Mouse (Mus musculus) adrenal gland, adult (tissue): ENCODE data around the gene Pop5.
A peak's percentile ranks its signal among the peaks of the same experiment; 100 is the strongest.

Source experiments
- DNase-seq, 2 experiments: peaks; one replicate each; pipeline ENCODE4 v3.0.0; 2022 to 2023; ENCODE audit warnings: low spot score in 1 of 2; ENCODE audit not compliant: inconsistent age in 2 of 2

Pop5 gene

GRCm38 (mm10) chr5:115212861-115213260, 22.8 kb upstream of the Pop5 start:
- DNase-seq: peak in 1 of 2 experiments; percentile 42

DNA sequence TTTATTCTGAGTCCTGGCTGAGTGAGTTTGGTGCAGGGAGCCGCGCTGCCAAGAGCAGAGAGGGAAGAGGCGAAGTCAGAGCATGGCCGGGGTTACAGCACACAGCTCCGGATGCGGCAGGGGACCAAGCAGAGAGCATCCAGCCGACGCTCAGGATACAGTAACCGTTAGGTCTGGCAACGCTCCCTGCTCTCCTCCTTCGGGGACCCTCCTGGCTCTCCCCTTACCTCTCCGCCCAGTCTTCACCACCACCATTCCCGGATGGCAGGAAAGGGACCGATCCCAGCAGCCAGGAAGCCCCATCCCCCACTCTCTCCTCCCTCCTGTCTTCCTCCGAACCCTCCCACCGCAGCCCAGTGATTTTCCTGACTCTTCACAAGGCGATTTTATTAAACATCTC, 20.8 kb upstream of the Pop5 start:
- no peak for DNase-seq

DNA sequence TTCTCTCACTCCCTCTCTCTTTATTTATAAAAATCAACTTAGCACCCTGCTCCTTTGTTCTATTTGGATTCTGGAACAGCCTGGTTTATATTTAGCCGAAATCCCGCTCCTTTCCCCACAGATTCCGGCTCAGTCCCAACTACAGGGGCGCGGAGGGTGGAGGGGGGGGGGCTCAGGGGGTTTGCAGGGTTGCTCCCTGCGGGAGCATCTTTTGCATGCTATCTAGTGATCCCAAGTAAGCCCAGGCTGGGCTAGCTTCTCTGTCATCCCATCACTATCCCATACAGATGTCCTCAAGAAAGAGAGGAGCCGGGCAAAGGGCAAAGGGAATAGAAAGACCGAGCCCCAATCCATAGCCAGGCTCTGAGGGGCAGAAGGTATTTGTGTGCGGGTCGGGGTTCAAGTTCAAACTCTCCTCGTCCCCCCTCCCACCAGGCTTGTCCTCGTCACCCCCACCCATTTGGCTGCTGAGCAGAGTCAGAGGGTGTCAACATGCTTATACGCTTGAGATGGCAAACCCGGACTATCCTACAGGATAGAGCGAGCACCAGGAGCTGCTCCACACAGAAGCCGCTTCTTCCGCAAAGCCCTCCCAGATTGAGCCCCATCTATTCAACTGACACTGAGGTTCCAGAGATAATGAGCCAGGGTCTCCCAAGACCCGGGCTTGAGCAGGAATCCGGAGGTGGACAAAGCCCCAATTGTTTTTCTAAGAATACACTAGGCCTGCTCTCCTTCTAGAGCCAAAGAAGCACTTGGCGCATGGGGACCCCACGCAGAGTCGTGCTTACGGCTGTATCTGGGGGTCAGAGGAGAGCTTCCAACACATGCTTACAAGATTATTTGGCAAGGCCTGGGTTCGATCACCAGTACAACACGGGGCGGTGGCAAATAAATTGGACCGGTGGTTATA, 20.1 kb upstream of the Pop5 start:
- DNase-seq: no peak

- no peak for DNase-seq
Measured at GRCm38 (mm10) chr5:115217998-115218397, 17.6 kb upstream of the Pop5 start.

DNA sequence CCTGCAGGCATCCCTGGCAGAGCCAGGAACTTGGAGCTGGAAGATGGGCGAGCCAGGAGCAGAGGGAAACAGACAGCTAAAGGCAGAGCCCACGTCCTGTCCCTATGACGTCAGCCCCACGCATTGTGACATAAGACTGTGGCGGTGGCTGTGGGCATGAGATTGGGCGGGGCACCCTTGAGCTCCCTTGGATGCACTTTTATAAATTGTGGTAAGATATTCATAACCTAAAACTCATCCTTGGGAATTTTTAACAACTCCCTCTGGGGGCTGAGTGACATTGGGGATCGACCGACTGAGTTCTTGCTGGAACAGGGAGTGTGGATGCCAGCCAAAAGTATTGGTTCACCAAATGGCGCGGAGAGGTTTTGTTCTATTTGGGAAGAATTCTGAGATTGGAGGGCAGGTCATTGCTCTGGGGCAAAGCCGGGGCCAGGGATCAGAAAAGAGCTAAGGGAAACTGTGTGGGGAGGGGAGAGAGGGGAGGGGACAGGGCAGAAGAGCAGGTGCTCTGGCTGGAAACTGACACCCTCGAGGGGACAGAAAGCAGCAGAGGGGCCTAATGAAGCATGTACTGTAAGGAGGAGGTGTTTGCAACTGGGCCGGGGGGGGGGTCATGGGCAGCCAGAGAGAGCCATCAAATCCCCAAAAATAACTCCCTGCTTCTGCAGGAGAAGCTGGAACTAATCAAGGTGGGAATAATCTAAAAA, 14.6 kb upstream of the Pop5 start:
- DNase-seq: no peak

DNA sequence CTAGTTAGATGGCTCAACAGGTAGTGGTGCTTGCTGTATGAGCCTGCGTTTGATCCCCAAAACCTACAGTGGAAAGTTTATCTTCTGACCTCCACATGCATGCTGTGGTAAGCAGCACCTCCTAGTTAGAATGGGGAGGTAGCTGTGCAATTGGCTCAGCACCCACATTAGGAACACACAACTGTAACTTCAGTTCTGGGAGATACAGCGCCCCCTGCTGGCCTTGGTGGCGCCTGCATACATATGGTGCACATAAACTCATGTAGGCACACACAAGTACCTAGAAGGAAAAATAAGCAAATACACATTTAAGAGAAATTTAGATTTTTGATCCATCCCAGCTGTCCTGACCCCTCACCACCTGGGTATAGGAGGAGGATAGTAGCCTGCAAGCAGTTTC, 13.2 kb upstream of the Pop5 start:
- DNase-seq: no peak

- no peak for DNase-seq
Measured at GRCm38 (mm10) chr5:115230830-115231551, 4.6 kb upstream of the Pop5 start.

DNA sequence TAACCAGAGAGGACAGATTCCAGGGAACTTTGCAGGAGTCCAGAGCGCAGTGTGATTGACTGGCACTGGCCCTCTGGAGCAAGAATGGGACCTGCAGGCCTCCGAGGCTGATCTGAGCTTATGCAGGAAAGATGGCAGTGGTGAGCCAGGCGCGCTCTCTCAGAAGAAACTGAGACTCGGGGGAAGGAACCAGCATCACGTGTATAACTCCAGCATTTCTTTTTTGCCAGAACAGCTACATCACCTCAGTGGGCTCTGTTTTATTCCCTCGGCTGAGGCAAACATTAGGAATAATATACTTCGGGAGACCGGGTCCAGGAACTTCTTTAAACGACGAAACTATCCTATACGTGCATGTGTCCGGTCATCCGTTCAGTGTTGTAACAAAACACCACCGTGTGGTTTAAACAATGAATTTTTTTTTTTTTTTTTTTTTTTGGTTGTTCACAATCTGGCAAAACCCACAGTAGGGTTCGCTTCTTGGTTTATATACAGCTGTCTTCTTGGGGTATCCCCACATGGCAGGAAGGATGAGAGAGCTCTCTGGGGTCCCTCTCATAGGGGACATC, 4.0 kb upstream of the Pop5 start:
- DNase-seq: no peak

DNA sequence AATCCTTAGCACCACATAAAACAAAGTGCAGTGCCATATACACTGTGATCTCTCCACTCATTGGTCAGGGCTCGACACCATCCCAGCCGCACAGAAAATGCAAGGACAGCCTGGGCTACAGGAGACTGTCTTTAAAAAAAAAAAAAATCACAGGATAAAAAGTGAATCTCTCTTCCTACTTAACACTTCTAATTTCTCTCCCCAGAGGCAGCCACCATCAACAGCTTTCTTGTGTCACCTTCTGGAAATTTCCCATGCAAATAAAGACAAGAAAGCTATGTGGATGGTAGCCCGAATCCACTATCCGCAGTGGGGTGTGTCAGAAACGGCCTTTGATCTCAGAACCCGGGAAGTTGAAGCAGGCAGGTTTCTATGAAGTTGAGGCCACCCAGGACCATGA, 3.1 kb upstream of the Pop5 start:
- DNase-seq: no peak

GRCm38 (mm10) chr5:115233031-115233780, 2.4 kb upstream of the Pop5 start:
- no peak for DNase-seq

DNA sequence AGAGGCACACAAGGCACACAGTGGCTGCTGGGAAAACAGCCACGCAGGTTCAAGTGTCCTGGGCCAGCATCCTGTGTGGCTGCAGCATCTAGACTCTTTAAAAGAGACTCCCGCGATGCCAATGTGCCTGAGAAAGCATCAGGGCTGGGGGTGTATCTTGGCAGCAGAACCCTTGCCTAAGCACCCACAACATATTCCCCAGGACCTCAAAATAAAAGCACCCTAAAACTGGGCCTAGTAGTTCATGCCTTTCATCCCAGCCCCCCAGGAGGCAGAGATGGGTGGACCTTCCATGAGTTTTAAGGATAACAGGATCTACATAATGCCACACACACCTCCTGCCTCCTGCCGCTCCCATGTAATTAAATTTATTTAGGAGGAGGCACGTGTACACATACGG, 1.1 kb upstream of the Pop5 start:
- DNase-seq: no peak

DNA sequence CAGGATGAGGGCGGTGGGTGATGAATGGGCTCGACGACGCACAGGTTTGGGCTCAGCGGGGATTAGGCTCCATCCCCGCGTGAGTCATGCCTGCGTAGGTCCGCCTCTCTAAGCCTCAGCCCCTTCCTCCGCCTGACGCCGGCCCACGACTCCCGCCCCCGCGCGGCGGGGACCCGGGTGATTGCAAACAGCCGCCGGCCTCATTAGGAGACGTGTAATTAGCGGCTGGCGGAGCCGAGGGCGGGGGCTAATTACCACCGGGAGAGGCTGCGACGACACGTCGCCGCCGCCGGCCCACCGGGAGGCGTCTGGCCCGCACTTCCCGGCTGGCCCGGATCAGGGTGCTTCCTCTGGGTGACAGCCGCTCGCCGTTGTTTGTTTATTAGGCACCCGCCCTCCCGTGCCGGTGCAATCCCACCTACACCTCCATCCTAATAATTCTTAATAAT, 289 bp upstream of the Pop5 start:
- peak; percentile 86 to 92 for DNase-seq

GRCm38 (mm10) chr5:115237803-115238728, 2.4 kb downstream of the Pop5 start:
- DNase-seq: peak; percentile 96 to 98

DNA sequence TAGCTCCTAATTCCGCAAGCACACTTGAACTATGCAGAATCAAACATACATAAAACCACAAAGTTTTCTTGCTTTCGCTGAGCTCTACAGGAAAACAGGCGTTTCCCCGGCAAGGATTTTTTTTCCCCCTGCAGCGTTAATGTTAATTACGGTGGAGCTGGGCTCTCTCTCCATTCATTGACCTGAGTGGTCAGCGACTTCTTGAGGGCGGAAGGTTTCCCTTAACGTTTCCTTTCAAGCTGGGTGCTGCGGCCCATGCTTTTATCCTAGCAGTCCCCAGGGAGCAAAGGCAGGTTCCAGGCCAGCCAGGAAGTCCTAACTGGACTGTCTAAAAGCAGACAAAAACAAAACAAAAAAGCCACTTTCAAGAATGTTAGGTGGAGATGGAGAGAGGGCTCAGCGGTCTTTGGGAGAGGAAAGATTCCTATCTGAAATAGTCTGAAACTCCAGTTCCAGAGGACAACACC, 3.1 kb downstream of the Pop5 start:
- peak; percentile 35 to 71 for DNase-seq

DNA sequence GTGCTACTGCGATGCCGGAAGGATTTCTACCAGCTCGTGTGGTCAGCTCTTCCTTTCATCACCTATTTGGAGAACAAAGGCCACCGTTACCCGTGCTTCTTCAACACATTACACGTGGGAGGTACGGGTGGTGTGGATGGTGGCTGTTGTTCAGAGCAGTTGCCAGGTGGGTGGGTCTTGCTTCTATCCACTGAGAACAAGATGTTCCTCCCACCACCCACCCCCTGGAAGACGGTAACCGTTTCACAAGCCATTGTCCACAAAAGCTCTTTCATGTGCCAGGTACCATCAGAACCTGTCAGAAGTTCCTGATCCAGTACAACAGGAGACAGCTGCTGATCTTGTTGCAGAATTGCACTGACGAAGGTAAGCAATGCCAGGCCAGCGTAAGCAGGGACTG, 4.6 kb downstream of the Pop5 start:
- no peak for DNase-seq

- DNase-seq: no peak
Measured at GRCm38 (mm10) chr5:115255472-115255871, 19.8 kb downstream of the Pop5 start.

- no peak for DNase-seq
Measured at GRCm38 (mm10) chr5:115256909-115257546, 21.4 kb downstream of the Pop5 start.

GRCm38 (mm10) chr5:115260356-115260755, 24.7 kb downstream of the Pop5 start:
- DNase-seq: no peak

- DNase-seq: no peak
Measured at GRCm38 (mm10) chr5:115261141-115261540, 25.5 kb downstream of the Pop5 start.
